Mouse (Mus musculus) c-Kit-negative CD71-positive TER-119-positive erythroid progenitor cells, embryonic 14.5 days (primary cell): ENCODE results near the gene Pex11a.
"Not testable (repeated sequence)": the region's sequence is repeated elsewhere in the genome, so short reads cannot be mapped to it uniquely, and the experiment has no call there.

Source experiments
- DNase-seq: peaks from one replicate; pipeline ENCODE4 v3.0.0-alpha.2; 2013; ENCODE audit warnings: low read depth, low spot score

Gene Pex11a

DNA sequence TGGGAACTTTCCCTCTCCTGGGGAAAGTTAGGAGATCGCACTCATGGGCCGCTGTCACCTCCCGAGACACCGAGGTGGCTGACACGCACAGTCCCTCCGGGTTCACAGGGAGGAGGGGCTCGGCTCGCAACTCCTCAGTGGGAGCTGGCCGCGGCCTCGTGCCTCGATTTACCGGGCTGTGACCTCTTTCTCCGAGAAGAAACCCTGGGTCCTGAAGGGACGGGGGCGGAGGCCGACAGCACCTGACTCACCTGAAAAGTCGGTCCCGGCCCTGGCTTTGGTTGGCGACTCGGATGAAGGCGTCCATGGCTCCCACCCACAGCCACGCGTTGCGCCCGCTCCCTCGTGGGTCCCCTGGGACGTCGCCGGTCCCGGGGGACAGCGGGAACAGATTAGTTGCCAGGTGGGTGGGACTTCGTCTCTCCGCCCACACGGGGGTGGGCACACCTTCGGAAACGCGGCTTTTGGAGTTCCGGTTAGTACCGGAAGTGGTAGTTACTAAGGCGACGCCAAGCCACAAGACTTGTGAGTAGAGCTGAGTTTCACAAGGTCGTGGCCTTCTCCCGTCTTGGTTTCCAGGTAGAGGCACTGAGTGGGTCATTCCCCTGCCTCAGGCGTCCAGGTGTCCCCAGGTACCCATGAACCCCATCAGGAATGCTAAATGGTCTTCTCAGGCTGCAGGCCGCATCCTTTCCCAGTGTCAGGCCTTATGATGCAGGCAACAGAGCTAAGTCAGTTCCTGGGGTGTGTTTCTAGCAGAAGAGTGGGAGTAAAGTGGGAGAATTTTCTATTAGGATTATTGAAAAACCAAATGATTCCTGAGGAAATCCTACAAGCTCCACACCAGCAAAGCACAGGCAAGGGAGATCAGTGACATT, at the start of gene Pex11a, which contains the start of gene Wdr93:
Gene Pex11a, minus strand, starts transcription at position 473 of the 878 bp plus-strand sequence.
Gene Wdr93, plus strand, starts transcription at position 505 of the 878 bp plus-strand sequence.
- DNase-seq, result no peak

DNA sequence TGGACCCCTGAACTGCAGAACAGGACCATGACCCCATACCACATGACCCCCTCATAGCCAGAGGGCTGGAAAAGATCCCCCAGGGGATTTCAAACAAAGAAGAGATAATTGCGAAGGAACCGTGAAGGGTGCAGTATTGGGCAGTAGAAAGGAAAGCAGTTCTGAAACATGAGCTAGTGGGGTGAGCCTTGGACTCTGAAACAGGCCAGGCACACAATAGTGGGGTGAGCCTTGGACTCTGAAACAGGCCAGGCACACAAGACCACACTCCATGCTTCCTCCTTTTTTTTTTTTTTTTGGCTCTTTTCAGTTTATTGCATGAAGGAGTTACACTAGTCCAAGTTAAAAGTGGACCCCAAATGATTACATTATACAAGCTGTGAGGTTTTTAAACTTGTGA, 46.9 kb upstream of the Pex11a start:
- DNase-seq, result not testable (repeated sequence)

DNA sequence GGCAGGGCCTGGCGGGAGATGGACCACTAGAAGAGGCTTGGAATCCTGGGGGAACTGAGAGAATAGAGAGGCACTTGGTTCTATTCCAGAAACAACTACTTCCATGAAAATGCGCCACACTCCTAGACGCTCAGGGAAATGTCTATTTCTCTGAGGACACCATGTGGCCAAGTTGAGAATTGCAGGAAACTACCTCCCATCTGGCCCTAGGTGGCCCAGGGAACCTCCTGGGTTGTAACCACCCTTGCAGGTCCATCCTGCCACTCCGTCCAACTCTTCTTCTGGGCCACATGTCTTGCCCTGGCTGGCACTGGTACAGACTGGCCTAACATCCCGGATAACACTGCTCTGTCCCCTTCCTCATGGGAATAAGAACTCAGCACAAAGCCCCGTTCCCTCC, 43.4 kb upstream of the Pex11a start:
- DNase-seq, result peak; percentile 20

DNA sequence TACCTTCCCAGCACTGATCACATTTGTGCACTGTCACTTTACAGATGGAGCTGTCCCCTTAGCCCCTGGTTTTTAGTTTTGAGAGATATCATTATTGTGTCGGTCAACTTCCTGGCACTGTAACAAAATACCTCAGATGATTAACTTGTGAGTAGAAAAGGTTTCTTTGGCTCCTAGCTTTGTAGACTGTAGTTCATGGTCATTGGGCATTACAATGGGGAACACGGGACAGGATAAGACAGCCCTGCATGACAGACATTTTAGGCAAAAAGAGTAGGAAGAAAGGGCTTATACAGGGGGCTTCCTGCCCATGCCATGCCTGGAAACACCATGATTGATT, 39.6 kb upstream of the Pex11a start:
- no peak for DNase-seq

DNA sequence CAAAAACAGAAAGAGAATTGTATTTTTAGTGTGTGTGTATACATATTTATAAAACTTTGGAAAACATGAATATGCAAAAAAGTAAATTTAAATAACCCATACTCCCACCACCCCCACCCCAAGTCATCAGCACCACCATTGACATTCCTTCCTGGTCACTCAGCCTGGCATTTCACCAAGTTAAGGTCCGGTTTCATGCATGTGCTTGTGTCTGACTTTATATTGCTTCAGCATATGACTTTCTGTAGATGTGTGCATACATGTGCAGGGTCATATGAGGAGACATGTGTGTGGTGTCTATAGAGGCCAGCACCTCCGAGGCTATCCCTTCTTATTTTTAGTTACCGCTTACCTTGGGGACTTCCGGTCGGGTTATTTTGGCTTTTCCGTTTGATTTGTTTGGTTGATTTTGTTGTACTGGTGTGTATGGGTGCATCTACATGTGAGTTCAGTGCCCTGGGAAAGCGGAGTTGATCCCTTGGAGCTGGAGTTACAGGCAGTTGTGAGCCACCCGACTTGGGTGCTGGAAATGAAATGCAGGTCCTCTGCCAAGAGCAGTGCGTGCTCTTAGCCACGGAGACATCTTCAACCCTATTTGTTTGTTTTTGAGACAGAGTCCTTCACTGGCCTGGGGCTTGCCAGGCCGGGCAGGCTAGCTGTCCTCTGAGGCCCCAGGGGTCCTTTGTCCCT, 39.0 kb upstream of the Pex11a start:
- DNase-seq, result no peak

DNA sequence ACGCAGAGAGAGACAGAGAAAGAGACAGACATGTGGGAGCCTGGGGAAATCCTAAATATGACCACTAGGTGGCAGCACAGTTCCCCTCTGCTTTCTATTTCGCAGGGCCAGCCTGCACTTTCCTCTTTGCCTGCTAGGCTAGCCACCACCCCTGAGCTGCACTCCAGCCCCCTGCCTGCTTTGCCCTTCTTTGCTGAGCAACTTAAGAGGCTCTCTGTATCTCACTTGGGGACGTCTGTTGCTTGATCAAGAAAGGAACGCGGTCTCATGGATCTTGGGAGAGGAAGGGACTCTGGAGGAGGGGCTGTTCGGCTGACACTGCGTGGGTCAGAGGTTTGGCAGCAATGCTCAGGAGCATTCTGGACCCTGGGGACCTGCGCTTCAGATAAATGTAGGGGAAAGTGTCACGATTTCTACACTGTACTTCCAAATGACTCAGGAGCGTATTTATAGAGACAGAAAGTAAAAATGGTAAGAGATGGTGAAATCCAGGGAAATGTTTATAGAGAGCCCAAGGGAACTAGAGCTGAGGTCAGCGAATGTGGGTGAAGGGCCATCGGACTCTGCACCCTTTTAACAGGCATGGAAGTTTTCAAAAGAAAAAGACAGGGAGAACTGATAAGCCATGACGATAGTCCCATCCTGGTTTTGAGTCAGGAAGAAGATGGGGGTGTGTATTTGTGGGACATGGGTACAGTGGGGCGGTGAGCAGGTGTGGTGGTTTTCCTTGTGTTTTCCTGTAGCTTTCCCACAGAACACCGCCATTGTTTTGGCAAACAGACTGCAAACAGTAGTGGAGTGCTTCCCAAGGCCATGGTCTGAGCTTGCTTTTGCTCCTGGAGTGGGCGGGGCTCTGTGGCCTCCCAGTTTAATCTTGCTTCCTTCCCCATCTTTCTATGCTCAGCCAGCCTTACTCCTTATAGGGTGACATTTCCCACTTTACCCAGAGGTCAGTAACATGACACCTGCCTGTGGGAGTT, 38.0 kb upstream of the Pex11a start:
- DNase-seq, result peak; percentile 32

DNA sequence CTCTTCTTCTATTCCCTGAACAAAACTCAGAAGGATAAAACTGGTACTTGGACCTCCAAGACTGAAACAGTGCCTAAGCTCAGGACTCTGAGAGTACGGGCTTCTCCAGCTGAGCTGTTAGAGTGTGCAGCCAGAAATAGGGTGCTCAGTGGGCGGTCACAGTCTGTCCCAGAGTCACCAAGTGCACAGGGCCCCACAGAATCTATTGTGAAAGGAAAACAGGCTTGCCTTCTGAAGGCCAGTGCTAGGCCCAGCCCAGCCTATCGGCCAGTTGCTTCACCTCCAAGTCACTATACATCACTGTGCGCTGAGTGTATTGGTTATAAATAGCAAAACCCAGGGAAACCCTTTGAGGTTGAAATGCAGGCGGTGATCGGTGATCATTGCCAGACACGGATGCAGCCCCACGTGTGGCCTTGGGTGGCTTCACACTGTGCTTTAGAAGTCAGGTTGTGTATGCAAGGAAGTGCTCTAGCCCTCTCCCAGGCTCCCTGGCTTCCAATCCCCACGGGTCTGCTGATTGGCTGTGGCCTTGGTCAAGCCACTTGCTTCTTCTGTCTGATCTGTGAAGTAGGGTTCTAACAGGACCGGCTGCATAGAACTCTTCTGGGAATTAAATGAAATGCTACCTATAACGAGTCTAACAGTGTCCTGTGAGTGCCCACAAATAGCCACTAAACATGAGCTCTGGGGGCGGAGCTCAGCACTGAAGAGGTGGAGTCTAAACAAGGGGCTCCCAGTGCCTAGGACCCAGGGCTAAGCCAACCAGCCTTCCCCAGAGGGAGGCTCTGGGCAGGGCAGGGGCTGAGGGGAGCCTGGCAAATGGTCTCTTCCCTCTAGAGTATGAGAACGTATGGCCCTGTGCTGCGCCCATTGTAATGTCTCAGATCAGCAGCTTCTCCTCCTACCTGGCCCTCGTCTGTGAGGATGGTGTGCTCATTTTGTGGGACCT, 28.9 kb upstream of the Pex11a start:
- DNase-seq, result no peak

DNA sequence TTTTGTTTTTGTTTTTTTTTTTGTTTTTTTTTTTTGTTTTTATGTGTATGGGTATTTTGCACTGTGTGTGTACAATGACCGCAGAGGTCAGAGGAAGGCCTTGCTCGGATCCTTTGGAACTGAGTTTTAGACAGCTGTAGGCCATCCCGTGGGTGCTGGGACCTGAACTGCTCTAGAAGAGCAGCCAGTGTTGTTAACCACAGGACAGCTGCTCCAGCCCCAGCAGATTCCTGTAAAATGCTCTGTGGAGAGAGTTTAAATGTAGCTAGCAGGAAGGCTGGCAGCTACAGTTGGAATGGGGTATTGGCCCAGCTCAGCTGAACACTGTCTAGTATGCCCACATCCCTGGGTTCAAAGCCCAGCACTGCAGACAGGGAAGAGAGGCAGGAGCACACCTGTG, 26.7 kb upstream of the Pex11a start:
- DNase-seq, result no peak

DNA sequence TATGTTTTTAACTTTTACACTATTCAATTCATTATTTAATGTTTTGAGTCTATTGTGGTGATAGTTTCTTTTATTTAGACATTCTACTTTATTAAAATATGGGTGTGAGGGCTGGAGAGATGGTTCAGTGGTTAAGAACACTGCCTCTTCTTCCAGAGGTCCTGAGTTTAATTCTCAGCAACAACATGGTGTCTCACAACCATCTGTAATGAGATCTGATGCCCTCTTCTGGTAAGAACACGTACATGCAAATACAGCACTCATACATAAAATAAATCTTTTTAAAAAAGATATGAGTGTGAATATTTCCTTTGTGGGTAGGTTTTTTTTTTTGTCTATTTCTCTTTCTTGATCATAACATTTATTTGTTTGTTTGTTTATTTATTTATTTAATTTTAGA, 23.1 kb upstream of the Pex11a start:
- DNase-seq, result no peak

DNA sequence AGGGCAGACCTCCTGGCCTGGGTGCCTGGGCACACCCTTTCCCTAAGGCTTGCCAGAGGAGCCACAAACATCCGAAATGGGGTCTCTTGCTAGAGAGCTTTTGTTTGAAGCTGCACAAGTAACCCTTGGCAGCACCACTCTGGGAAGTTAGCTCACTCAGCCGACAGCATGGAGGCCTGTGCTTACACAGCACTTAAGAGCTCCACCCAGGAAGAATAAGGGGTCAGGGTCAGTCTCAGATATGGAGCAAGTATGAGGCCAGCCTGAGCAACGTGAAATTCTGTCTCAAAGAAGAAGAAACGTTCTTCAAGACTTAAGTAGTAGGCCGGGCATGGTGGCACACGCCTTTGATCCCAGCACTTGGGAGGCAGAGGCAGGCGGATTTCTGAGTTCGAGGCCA, 19.2 kb upstream of the Pex11a start:
- no peak for DNase-seq

DNA sequence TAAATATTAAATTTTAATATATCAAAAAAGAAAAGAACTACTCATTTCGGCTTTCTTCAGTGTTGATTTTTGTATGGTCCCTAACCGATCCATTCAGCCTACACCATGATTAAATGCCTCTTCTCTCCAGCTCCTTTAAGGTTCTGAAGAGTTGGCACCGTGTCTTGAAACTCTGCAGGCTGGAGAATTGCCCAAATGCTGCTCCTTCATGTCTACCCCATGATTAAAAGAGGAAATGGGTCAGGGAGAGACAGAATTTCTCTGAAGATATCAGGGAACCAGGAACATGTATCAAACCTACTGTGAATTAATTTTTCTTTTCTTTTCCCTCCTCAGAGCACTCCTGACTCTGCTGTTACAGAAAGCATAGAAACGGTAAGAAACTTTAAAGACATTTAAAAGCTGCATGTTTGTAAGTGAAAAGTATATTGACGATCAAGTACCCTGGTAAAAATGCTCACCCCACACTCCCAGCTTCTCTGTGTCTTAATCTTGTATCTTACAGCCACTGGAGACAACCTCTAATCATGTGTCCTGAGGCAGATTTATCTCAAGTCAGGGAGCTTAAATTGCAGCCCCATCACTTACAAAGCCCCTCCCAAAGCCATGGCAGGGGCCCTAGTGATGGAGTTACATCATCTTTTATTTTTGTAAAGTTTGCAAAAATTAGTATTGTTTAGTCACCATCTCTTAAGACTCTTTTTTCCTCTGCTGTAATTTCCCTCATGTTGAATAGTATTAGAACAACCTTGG, 18.4 kb upstream of the Pex11a start:
- no peak for DNase-seq

DNA sequence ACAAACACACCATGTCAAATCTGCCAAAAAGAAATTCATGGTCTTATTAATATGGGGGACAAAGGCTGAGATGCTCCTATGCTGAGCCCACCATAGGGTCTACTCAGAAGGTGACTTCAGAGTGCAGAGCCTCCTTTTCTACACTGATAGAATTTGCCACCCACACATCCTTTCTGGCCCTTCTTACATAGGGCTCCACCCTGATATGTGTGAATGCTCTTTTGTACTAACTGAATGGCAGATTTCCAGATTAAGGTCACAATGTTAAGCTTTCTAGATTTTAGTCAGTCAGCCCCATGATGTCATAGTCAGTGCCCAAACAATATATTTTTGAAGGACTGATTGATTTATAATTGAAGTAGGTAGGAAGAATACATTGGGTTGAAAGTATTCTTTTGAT, 16.8 kb upstream of the Pex11a start:
- no peak for DNase-seq

DNA sequence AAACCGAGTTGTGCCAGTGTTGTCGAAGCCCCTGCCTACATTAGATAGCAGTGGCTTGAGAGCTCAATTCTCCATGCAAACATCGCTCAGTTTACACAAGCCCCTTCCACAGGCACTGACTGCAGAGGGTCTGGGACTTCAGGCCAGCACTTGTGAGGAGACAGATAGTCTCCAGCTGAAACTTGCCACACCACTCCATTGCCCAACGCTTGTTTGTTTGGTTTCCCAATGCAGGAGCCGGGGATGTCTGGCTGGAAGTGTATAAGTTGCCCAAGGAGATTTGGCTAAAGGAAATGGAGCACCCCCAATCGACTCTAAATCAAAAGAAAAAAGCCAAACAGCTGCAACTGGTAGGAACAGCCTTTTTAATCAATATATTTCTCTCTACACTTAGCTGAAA, 15.2 kb upstream of the Pex11a start:
- DNase-seq, result no peak

DNA sequence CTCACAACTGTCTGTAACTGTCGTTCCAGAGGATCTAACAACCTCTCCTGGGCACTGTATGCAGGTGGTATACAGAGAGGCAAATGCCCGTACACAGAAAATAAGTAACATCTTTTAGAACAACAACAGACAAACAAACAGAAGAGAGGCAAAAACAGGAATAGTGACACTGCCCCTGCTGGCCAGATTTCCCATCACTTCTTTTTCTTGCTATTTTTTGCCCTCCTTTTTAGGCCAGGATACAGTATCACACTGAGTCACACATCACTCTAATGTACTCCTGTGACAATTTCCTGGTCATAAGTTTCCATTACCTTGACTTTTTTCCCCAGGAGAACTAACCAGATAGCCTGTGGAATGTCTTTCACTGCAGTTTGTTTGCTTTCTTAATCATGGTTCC, 13.4 kb upstream of the Pex11a start:
- no peak for DNase-seq

DNA sequence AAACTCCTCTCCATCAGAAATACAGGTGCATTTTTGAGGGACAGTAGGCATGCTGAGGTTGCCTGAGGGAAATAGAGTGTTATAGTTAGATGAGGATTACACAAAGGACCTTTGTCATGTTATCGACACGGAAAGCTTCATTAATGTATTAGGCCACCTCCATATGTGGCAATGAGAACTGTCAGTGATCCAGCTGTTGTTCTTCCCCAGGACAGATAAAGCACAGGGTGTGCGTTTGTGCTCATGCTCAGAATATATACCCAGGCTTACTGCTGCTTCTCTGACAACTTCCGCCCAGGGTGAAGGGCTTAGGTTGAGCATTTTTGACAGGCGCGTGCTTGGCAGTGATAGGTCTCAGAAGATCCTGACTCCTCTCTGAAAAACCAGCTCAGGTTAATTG, 6.6 kb upstream of the Pex11a start:
- DNase-seq, result no peak

DNA sequence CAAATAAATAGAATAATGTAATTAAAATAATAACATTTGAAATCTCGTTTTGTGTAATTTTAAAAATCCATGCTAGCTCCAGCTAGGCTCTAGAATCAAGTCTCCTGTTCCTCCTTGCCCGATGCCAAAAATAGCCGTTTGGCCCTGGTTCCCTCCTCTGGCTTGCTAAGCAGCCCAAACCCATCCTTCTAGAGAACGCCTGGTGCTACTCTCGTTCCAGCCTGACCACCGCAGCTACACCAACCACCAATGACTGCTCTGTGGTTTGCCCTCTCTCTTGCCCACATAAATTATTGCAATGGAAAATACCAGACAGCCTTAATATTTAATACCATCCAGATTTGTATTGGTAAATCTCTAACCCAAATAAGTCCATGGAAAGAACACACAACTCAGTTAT, 4.7 kb upstream of the Pex11a start:
- no peak for DNase-seq

DNA sequence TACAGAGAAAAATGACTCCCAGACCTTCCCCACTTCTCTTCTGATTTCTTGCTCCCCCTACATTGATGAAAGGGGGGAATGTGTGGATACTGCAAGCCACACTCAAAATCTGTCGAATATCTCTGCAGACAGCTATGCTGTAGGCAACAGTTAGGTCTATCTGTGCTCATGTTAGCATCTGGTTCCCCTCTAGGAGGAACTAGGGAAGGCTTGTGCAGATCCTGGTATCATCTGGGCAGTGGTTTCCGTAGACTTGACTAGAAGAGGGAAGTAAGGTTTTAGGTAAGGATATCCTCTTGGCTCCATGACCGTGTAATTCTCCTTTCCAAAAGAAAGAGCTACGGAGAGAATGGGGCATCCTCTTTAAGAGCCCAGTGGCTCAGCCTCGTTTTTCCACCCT, 1.7 kb upstream of the Pex11a start:
- no peak for DNase-seq

DNA sequence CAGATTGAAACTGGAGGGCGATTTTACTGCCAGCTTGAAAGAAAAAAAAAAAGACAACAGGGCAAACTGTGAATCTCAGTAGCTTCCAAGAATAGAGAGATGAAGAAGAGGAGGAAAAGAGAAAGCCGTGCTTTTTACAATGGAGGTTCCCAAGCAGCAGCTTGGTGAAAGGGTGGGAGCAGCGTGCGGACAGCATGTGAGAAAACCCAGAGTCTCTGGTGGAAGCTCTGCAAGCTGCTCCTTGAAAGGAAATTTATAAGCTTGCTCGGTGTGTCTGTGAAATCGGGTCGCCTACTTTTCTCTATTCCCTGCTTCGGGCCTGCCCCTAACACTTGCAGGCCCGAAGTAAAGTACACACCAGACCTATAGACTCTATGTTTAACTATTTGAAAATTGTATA, 1.1 kb upstream of the Pex11a start:
- no peak for DNase-seq

DNA sequence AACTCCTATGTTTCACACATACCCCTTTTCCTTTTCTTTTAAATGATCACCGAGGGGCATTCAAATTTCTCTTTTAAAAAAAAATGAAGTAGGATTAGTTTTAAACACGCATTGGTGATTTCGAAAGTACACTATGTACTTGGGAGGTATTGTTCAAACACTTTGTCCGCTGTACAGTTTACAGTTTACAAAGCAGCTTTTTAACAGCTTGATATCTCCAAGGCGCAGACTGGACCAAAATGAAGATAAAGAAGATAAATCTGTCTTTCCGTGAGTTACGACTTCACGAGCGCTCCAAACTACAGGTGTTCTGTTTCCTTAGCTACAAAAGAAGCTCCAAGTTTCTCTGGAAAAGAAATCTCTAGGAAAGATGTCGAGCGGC, 663 bp downstream of the Pex11a start:
- DNase-seq, result no peak

DNA sequence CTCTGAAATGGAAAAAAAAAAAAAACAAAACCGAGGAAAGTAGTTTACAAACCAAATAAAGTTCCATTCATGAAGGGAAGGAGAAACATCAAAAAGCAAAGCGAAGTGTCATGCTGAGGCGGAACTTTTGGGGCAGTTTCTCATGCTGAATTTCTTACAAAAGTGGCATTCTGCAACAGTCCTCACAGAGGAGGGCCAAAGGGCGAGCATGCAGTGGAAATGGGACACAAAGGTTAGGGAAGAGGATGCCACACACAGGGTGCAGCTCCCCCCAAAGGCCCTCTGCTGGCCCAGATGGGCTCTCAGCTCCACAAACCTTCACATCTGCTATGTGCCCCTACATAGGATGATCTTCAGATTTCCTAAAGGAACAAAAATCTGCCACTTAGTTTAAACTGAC, 2.7 kb downstream of the Pex11a start:
- no peak for DNase-seq
